Mouse (Mus musculus): ENCODE measurements at regions not wholly inside any gene's neighbourhood (a gene's known extent, or its start where the extent isn't known, plus 50 kb on each side); places are given as distances from the start of the nearest gene placed in this dataset.

- TF ChIP-seq GATA1 (IDR thresholded peaks at IDR 0.05; ENCODE audit: borderline replicate concordance, low read length) (no peak), FLI1 (IDR thresholded peaks at IDR 0.05; ENCODE audit: low read length) (no peak)
These were observed 241.1 kb downstream of the Atp23 start for GRCm38 (mm10) chr10:126660024-126660423.

Data from megakaryocyte, embryonic 14.5 days (primary cell).